Mouse (Mus musculus) megakaryocyte, embryonic 14.5 days (primary cell): ENCODE measurements around the gene Phkg1.

Experiments used
- FLI1 ChIP-seq: IDR thresholded peaks from 2 replicates; pipeline ENCODE4 v1.6.1; 2012; ENCODE audit warnings: low read length, inconsistent platforms, mixed read lengths
- GATA1 ChIP-seq: IDR thresholded peaks from 3 replicates; pipeline ENCODE4 v1.6.1; 2012; ENCODE audit warnings: mixed read lengths, low read length, inconsistent platforms, borderline replicate concordance

GRCm38 (mm10) chr5:129886911-129887636 is 11.3 kb downstream of the Phkg1 start, which contains the start of gene Chchd2:
- TF ChIP-seq GATA1 (no peak), FLI1 (no peak)
